Mouse (Mus musculus): ENCODE measurements around the gene Ino80d. TPM values are rescaled to one million over a fixed set of nuclear protein-coding genes. Genes with fewer than 3 reads are reported as not detected.
A peak's percentile ranks its signal among the peaks of the same experiment; 100 is the strongest.

Gene Ino80d
- polyA plus RNA-seq, 1 experiment from 2014 or later, result 10.5 TPM

- H3K27ac ChIP-seq (ENCODE audit: low read length), result no peak overlapping the region
- no peaks in the 10 kb centered on the region for H3K36me3 ChIP-seq (ENCODE audit: control insufficient read depth, insufficient read depth)
- no peak overlapping the region for H3K4me3 ChIP-seq (replicated peaks; ENCODE audit: low read length)
- ATAC-seq, result no peak
- no peaks in the 10 kb centered on the region for H3K4me1 ChIP-seq (replicated peaks; ENCODE audit: control insufficient read depth, insufficient read depth, low read length)
- WGBS, result 63% methylated on average over 3 of the region's 3 CpGs
- H3K27me3 ChIP-seq (replicated peaks; ENCODE audit: control insufficient read depth, insufficient read depth, low read length), result no peaks in the 10 kb centered on the region
- H3K9ac ChIP-seq (replicated peaks; ENCODE audit: low read depth, low read length), result no peak overlapping the region
- H3K9me3 ChIP-seq (ENCODE audit: control insufficient read depth, low read length), result no peaks in the 10 kb centered on the region
- H3K4me2 ChIP-seq (ENCODE audit: low read length), result no peak overlapping the region
Observed at GRCm38 (mm10) chr1:62976742-62977141, 137.7 kb downstream of the Ino80d start.

DNA sequence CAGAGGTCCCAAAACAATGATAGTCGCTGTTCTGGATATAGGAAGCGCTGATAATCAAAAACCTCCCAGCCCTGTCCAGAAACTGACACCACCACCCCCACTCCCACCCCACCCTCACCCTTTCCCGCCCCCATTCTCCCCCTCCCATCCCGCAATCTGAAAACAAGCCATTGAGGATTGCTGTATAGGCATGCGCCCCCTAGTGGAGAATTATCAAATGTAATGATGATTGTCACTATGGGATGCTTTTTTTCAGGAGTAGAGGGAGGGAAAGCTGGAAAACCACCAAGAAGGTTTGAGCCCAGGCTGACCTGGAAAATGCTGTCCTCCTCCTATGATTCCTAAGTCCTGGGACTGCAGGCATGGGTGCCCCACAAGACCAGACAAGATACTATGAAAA is 147.6 kb downstream of the Ino80d start:
- no peak for ATAC-seq
- Histone ChIP-seq H3K27ac (ENCODE audit: low read length) (no peak overlapping the region), H3K4me2 (ENCODE audit: low read length) (no peak overlapping the region), H3K4me3 (replicated peaks; ENCODE audit: low read length) (no peak overlapping the region), H3K9ac (replicated peaks; ENCODE audit: low read depth, low read length) (no peak overlapping the region), H3K27me3 (replicated peaks; ENCODE audit: control insufficient read depth, insufficient read depth, low read length) (no peaks in the 10 kb centered on the region; the same call in 1 of the 2 replicates), H3K36me3 (ENCODE audit: control insufficient read depth, insufficient read depth) (no peaks in the 10 kb centered on the region), H3K9me3 (ENCODE audit: control insufficient read depth, low read length) (no peaks in the 10 kb centered on the region), H3K4me1 (replicated peaks; ENCODE audit: control insufficient read depth, insufficient read depth, low read length) (no peaks in the 10 kb centered on the region)
- WGBS, result 23% methylated on average over 5 of the region's 5 CpGs

- ATAC-seq, result peak; percentile 94
- no peak overlapping the region for H3K9ac ChIP-seq (replicated peaks; ENCODE audit: low read depth, low read length)
- H3K4me1 ChIP-seq (replicated peaks; ENCODE audit: control insufficient read depth, insufficient read depth, low read length), result no peaks in the 10 kb centered on the region
- H3K27me3 ChIP-seq (replicated peaks; ENCODE audit: control insufficient read depth, insufficient read depth, low read length), result no peaks in the 10 kb centered on the region; the same call in 1 of the 2 replicates
- H3K27ac ChIP-seq (ENCODE audit: low read length), result no peak overlapping the region
- H3K4me2 ChIP-seq (ENCODE audit: low read length), result no peak overlapping the region
- no peaks in the 10 kb centered on the region for H3K9me3 ChIP-seq (ENCODE audit: control insufficient read depth, low read length)
- H3K4me3 ChIP-seq (replicated peaks; ENCODE audit: low read length), result no peak overlapping the region
- WGBS, result 20% methylated on average over 6 of the region's 6 CpGs
- no peaks in the 10 kb centered on the region for H3K36me3 ChIP-seq (ENCODE audit: control insufficient read depth, insufficient read depth)
Observed at GRCm38 (mm10) chr1:62964291-62964690, 150.2 kb downstream of the Ino80d start.

GRCm38 (mm10) chr1:62956942-62957645 is 157.4 kb downstream of the Ino80d start:
- WGBS, result 29% methylated on average over 1 of the region's 1 CpGs

GRCm38 (mm10) chr1:62956526-62956925 is 157.9 kb downstream of the Ino80d start:
- no peak for ATAC-seq
- Histone ChIP-seq H3K27ac (ENCODE audit: low read length) (no peak overlapping the region), H3K27me3 (replicated peaks; ENCODE audit: control insufficient read depth, insufficient read depth, low read length) (no peaks in the 10 kb centered on the region), H3K36me3 (ENCODE audit: control insufficient read depth, insufficient read depth) (no peaks in the 10 kb centered on the region), H3K4me3 (replicated peaks; ENCODE audit: low read length) (no peak overlapping the region), H3K4me1 (replicated peaks; ENCODE audit: control insufficient read depth, insufficient read depth, low read length) (no peaks in the 10 kb centered on the region; the same call in 1 of the 2 replicates), H3K9ac (replicated peaks; ENCODE audit: low read depth, low read length) (no peak overlapping the region), H3K4me2 (ENCODE audit: low read length) (no peak overlapping the region), H3K9me3 (ENCODE audit: control insufficient read depth, low read length) (no peaks in the 10 kb centered on the region)
- 56% methylated on average over 5 of the region's 5 CpGs for WGBS

More at GRCm38 (mm10) chr1:62956942-62957645, 157.4 kb downstream of the Ino80d start:
- Histone ChIP-seq H3K9ac (replicated peaks; ENCODE audit: low read depth, low read length) (no peak overlapping the region), H3K27me3 (replicated peaks; ENCODE audit: control insufficient read depth, insufficient read depth, low read length) (no peaks in the 10 kb centered on the region), H3K4me2 (ENCODE audit: low read length) (no peak overlapping the region), H3K4me1 (replicated peaks; ENCODE audit: control insufficient read depth, insufficient read depth, low read length) (no peaks in the 10 kb centered on the region), H3K4me3 (replicated peaks; ENCODE audit: low read length) (no peak overlapping the region), H3K27ac (ENCODE audit: low read length) (no peak overlapping the region), H3K36me3 (ENCODE audit: control insufficient read depth, insufficient read depth) (no peaks in the 10 kb centered on the region), H3K9me3 (ENCODE audit: control insufficient read depth, low read length) (no peaks in the 10 kb centered on the region)
- no peak for ATAC-seq

GRCm38 (mm10) chr1:62955340-62955739 is 159.1 kb downstream of the Ino80d start:
- H3K9ac ChIP-seq (replicated peaks; ENCODE audit: low read depth, low read length), result no peak overlapping the region
- H3K4me3 ChIP-seq (replicated peaks; ENCODE audit: low read length), result no peak overlapping the region
- no peaks in the 10 kb centered on the region for H3K9me3 ChIP-seq (ENCODE audit: control insufficient read depth, low read length)
- 5% methylated on average over 6 of the region's 6 CpGs for WGBS
- ATAC-seq, result no peak
- no peak overlapping the region for H3K4me2 ChIP-seq (ENCODE audit: low read length)
- H3K4me1 ChIP-seq (replicated peaks; ENCODE audit: control insufficient read depth, insufficient read depth, low read length), result no peaks in the 10 kb centered on the region; the same call in 1 of the 2 replicates
- H3K36me3 ChIP-seq (ENCODE audit: control insufficient read depth, insufficient read depth), result no peaks in the 10 kb centered on the region
- no peak overlapping the region for H3K27ac ChIP-seq (ENCODE audit: low read length)
- no peaks in the 10 kb centered on the region for H3K27me3 ChIP-seq (replicated peaks; ENCODE audit: control insufficient read depth, insufficient read depth, low read length)

GRCm38 (mm10) chr1:62953036-62953435 is 161.4 kb downstream of the Ino80d start:
- no peaks in the 10 kb centered on the region for H3K27me3 ChIP-seq (replicated peaks; ENCODE audit: control insufficient read depth, insufficient read depth, low read length)
- no peak overlapping the region for H3K9ac ChIP-seq (replicated peaks; ENCODE audit: low read depth, low read length)
- H3K27ac ChIP-seq (ENCODE audit: low read length), result no peak overlapping the region
- WGBS, result 91% methylated on average over 4 of the region's 4 CpGs
- no peak overlapping the region for H3K4me3 ChIP-seq (replicated peaks; ENCODE audit: low read length)
- H3K4me2 ChIP-seq (ENCODE audit: low read length), result no peak overlapping the region
- ATAC-seq, result no peak
- H3K9me3 ChIP-seq (ENCODE audit: control insufficient read depth, low read length), result no peaks in the 10 kb centered on the region
- no peaks in the 10 kb centered on the region for H3K36me3 ChIP-seq (ENCODE audit: control insufficient read depth, insufficient read depth)
- no peaks in the 10 kb centered on the region; the same call in 1 of the 2 replicates for H3K4me1 ChIP-seq (replicated peaks; ENCODE audit: control insufficient read depth, insufficient read depth, low read length)

DNA sequence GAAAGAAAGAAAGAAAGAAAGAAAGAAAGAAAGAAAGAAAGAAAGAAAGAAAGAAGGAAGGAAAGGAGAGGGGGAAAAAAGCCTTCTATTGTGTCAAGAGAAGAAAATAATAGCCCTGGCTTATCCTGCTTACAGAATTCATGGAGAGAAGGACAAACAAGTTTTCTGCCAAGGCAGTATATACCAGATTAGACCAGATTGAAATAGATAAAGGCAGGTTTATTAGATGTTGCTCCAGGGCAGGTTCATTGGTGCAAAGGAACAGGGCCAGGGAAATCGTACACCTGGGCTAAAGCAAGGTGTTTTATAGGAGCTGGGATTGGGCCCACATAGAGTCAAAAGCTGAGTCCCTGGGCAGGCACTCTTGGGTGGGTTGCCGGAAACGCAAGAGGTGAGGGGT is 162.1 kb downstream of the Ino80d start:
- no peaks in the 10 kb centered on the region for H3K36me3 ChIP-seq (ENCODE audit: control insufficient read depth, insufficient read depth)
- no peaks in the 10 kb centered on the region; the same call in 1 of the 2 replicates for H3K4me1 ChIP-seq (replicated peaks; ENCODE audit: control insufficient read depth, insufficient read depth, low read length)
- 93% methylated on average over 3 of the region's 3 CpGs for WGBS
- no peak overlapping the region for H3K9ac ChIP-seq (replicated peaks; ENCODE audit: low read depth, low read length)
- H3K4me2 ChIP-seq (ENCODE audit: low read length), result no peak overlapping the region
- no peaks in the 10 kb centered on the region for H3K27me3 ChIP-seq (replicated peaks; ENCODE audit: control insufficient read depth, insufficient read depth, low read length)
- no peak for ATAC-seq
- no peaks in the 10 kb centered on the region for H3K9me3 ChIP-seq (ENCODE audit: control insufficient read depth, low read length)
- H3K27ac ChIP-seq (ENCODE audit: low read length), result no peak overlapping the region
- no peak overlapping the region for H3K4me3 ChIP-seq (replicated peaks; ENCODE audit: low read length)

DNA sequence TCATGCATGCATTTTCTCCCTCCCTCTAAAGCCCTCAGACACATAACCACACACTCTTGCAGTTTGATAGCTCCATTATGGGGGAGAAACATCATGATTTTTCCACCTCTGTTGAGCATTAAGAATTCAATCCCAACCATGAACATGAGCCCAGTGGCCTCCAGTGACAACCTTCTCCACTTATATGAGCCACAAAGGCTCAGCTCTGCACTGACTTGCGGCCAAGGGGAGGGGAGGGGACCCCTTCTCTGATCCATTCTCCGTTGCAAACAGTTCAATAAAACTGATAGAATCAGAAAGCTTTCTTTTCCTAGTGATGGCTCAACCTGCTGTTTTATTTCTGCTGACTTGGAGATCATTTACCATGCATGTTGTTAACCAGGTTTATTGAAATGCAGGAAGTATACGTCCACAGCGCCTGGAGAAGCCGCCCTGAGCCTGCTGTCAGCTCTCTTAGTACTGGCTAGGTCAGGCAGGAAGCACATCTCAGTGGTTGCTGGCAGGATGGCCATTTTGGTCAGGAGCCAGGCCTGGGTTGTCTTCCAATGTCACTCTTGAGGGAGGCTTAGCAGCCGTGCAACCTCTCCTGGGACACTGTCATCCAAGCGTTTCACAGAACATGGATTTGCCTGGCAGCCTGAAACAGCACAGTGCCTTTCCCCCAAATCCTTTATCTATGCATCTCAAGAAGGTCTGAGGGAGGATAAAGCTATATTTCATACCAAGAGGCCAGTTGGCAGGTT is 163.2 kb downstream of the Ino80d start:
- no peaks in the 10 kb centered on the region for H3K36me3 ChIP-seq (ENCODE audit: control insufficient read depth, insufficient read depth)
- ATAC-seq, result no peak
- H3K4me1 ChIP-seq (replicated peaks; ENCODE audit: control insufficient read depth, insufficient read depth, low read length), result no peaks in the 10 kb centered on the region; the same call in 1 of the 2 replicates
- no peak overlapping the region for H3K4me3 ChIP-seq (replicated peaks; ENCODE audit: low read length)
- no peaks in the 10 kb centered on the region for H3K9me3 ChIP-seq (ENCODE audit: control insufficient read depth, low read length)
- 0 out of 2 replicates have a peak, but pooled peaks cover 2% of the 10 kb centered on the region for H3K27me3 ChIP-seq (replicated peaks; ENCODE audit: control insufficient read depth, insufficient read depth, low read length)
- WGBS, result 55% methylated on average over 7 of the region's 7 CpGs
- H3K4me2 ChIP-seq (ENCODE audit: low read length), result no peak overlapping the region
- H3K9ac ChIP-seq (replicated peaks; ENCODE audit: low read depth, low read length), result no peak overlapping the region
- no peak overlapping the region for H3K27ac ChIP-seq (ENCODE audit: low read length)
